Mouse (Mus musculus) spleen, adult 10 weeks (tissue): ENCODE data around the gene Olfr685. TPM values are rescaled to one million over a fixed set of nuclear protein-coding genes. Genes with fewer than 3 reads are reported as not detected.

Experiments used
- polyA plus RNA-seq: library from polyadenylated mRNA; stranded (reverse); fragments of 350-450 nt; fragmentation: Illumina TruSeq; extraction: RNeasy Lipid Tissue Mini Kit (QIAGEN cat#74804); gene quantifications from one replicate; pipeline ENCODE4 v1.2.3, GENCODE M21; 2015; ENCODE audit warnings: low replicate concordance; ENCODE audit not compliant: insufficient read depth

The Olfr685 gene
- not detected for polyA plus RNA-seq

GRCm38 (mm10) chr7:105185912-105186311, at the start of gene Olfr685:
Olfr685 (minus strand) TSS chr7:105186012.

GRCm38 (mm10) chr7:105207385-105207784, 21.6 kb upstream of the Olfr685 start, which contains the start of gene Olfr686:
Olfr686 (minus strand) TSS chr7:105207485.

GRCm38 (mm10) chr7:105163553-105163952, 22.3 kb downstream of the Olfr685 start, which contains the start of gene Olfr684:
Olfr684 (minus strand) TSS chr7:105163653.

GRCm38 (mm10) chr7:105146912-105147311, 38.9 kb downstream of the Olfr685 start, which contains the start of gene Olfr683:
Olfr683 (minus strand) TSS chr7:105147012.

Other genes with a start within 250 kb of the Olfr685 start
- not detected for gene Olfr670, start 223.4 kb downstream of the Olfr685 start, polyA plus RNA-seq
- gene Olfr671, start 206.9 kb downstream of the Olfr685 start, polyA plus RNA-seq: not detected
- not detected for gene Olfr672, start 184.0 kb downstream of the Olfr685 start, polyA plus RNA-seq
- gene Olfr675, start 157.6 kb downstream of the Olfr685 start, polyA plus RNA-seq: not detected
- not detected for gene Olfr676, start 153.3 kb downstream of the Olfr685 start, polyA plus RNA-seq
- not detected for gene Olfr677, start 134.6 kb downstream of the Olfr685 start, polyA plus RNA-seq
- not detected for gene Olfr678, start 121.5 kb downstream of the Olfr685 start, polyA plus RNA-seq
- not detected for gene Olfr679, start 104.8 kb downstream of the Olfr685 start, polyA plus RNA-seq
- gene Olfr680-ps1, start 93.2 kb downstream of the Olfr685 start, polyA plus RNA-seq: not detected
- not detected for gene Olfr681, start 69.2 kb downstream of the Olfr685 start, polyA plus RNA-seq
- not detected for gene Olfr683, start 39.0 kb downstream of the Olfr685 start, polyA plus RNA-seq
- not detected for gene Olfr684, start 22.4 kb downstream of the Olfr685 start, polyA plus RNA-seq
- gene Olfr686, start 21.5 kb upstream of the Olfr685 start, polyA plus RNA-seq: not detected
- gene Olfr688, start 102.1 kb upstream of the Olfr685 start, polyA plus RNA-seq: not detected
- not detected for gene Olfr689, start 125.2 kb upstream of the Olfr685 start, polyA plus RNA-seq
- not detected for gene Olfr690, start 148.1 kb upstream of the Olfr685 start, polyA plus RNA-seq
- gene Olfr691, start 156.3 kb upstream of the Olfr685 start, polyA plus RNA-seq: not detected
- gene Olfr692, start 182.2 kb upstream of the Olfr685 start, polyA plus RNA-seq: not detected
- gene Gm5901, start 189.0 kb upstream of the Olfr685 start, polyA plus RNA-seq: not detected
- gene Fam160a2, start 214.0 kb upstream of the Olfr685 start, polyA plus RNA-seq: 19.9 TPM
- gene Cnga4, start 218.6 kb upstream of the Olfr685 start, polyA plus RNA-seq: not detected
- gene Cckbr, start 239.7 kb upstream of the Olfr685 start, polyA plus RNA-seq: not detected